Mouse (Mus musculus) 3T3-L1 (cell line): ENCODE measurements around the gene Olfr772.
"Not testable (repeated sequence)": the region's sequence is repeated elsewhere in the genome, so short reads cannot be mapped to it uniquely, and the experiment has no call there.

Experiments used
- DNase-seq: peaks from one replicate; pipeline ENCODE4 v3.0.0-alpha.2; 2015; ENCODE audit warnings: low read depth, low spot score

Gene Olfr772

DNA sequence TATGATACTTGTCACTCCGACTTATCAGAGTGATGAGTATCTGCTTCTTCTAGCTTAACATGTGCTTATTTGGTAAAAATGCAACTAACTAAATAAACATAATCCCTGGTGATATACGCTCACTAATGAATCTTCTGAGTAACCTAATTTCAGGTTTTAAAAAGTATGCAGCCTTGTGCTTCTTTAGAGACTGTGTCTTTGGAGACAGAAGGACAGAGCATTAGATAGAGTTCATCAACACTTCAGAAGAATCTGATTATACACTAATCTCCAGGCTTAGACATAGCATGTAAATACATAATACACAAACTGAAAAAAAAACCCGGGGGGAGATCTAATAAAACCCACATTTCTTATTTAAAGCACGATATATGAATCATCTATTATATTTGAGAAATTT lies at the start of gene Olfr772:
TSS of gene Olfr772 (minus strand) at position 101 of the 400 bp plus-strand sequence.
- not testable (repeated sequence) for DNase-seq

DNA sequence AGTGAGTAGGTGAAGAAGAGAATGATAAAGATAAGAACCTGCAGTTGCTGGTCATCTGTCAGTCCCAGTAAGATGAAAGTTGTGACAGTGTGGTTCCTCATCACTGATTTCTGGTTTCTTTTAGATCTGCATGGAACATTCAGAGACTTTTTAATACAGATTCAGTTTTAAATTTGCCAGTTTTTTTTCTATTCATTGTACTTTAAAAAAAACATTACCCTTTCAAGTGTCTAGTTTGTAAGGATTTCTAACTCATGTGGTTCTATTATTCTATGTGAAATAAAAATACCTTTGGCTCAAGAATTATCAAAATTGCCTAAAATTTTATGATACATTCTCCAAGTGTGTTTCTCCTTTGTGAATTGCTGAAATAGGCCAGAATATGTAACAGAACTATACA lies 9.6 kb upstream of the Olfr772 start, which contains the start of gene Olfr773:
TSS of gene Olfr773 (minus strand) at position 101 of the 400 bp plus-strand sequence.
- DNase-seq, result not testable (repeated sequence)

DNA sequence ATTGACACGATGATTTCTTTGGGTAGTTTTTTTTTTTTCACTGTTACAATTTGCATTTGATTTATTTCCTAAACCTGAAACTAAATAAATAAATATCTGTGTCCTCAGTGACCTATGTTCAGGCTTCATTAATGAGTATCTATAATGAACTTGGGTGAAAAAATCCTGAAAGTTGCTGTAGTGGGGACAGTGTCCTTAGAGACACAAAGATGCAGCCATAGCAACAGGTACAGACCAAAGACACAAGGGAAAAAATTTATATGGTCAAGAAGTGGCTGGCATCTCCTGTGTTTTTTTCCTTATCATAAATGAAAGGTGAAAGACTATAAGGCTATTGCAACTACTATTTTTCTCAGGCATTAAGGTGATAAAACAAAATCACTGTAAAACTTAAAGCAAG lies 13.1 kb downstream of the Olfr772 start, which contains the start of gene Olfr771:
TSS of gene Olfr771 (minus strand) at position 101 of the 400 bp plus-strand sequence.
- DNase-seq, result no peak

DNA sequence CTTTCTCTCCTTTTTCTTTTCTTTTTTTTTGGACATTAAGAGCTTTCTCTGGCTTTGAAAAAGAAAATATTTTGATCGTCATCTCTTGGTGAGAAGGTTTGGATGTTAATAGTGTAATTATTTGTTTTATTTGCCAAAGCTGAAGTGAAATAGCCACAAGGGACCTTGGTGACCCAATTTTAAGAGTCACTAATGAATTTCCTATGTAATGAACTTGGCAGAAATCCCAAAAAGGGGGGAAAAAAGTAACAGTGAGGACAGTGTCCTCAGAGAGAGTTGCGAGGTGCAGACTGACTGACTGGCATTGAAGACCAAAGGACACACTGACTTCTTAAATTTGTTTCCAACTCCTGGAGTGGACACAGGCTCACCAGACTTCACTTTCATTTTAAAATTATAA lies 38.8 kb downstream of the Olfr772 start, which contains the start of gene Olfr770:
TSS of gene Olfr770 (minus strand) at position 101 of the 400 bp plus-strand sequence.
- DNase-seq, result no peak
